Mouse (Mus musculus) ES-E14 (cell line): ENCODE data around the gene Jmy.

Experiments used
- MAFK ChIP-seq: IDR thresholded peaks from 2 replicates; pipeline ENCODE4 v1.6.1; 2014; ENCODE audit warnings: mild to moderate bottlenecking, low read depth, low read length, inconsistent platforms; ENCODE audit not compliant: insufficient read depth
- ZC3H11A ChIP-seq: IDR thresholded peaks from 2 replicates; pipeline ENCODE4 v1.6.1; 2012; ENCODE audit warnings: low read depth, mild to moderate bottlenecking, inconsistent platforms, low read length, borderline replicate concordance
- ZNF384 ChIP-seq: IDR thresholded peaks from 2 replicates; pipeline ENCODE4 v1.6.1; 2012; ENCODE audit warnings: low read depth, low read length, inconsistent platforms

- TF ChIP-seq ZC3H11A = no peak
- no peak for TF ChIP-seq MAFK
- TF ChIP-seq ZNF384 = no peak
Measured at GRCm38 (mm10) chr13:93514000-93514795, 14.6 kb upstream of the Jmy start.
